ENCODE assay signal across 8 mouse cellular contexts in the genomic region with DNA sequence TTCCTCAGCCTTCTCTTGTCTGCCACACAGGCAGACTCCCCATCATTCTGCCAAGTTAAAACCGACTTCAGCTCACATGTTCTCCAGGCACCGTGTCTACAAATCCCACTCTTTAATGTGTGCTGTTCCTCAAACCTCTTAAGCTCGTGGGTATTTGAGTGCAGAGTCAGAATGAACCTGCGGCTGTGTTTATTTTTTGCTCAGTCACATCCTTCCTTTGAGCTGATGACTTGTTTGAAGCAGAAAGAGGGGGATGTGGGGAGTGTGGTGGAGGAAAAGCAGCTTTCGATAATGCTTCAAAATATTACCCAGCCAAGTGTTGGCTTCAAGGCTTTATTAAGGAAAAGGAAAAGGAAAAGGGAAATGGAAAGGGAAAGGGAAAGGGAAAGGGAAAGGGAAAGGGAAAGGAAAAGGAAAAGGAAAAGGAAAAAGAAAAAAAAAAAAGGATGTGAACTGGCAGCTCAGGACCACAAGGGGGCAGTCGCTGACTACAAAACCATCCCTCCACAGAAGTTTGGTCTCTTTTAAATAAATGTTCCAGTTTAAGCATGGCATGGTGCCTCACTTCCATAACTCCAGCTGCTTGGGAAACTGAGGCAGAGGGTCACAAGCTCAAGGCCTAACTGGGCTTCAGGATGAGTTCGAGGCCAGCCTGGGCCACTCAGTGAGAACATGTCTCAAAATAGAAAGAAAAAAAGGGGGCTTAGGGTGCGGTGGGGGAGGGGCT.
A peak's percentile ranks its signal among the peaks of the same experiment; 100 is the strongest.
DNase-seq lines count a peak whose midpoint lies in the region; ATAC-seq and TF ChIP-seq lines count a peak whose summit lies in the region.

No protein-coding gene starts in this region.

- H3K4me1 ChIP-seq in lung, embryonic 15.5 days: 0 out of 2 replicates have a peak, but pooled peaks cover 4% of the 10 kb centered on the region

- intact Hi-C loops in left cerebral cortex, adult 2 months (cut with DNase I): no loop called here
- intact Hi-C loops in left cerebral cortex, postnatal 10 days (cut with DNase I): loop anchor here (10.0 kb wide), 1 partner anchor 999 kb away; a partner anchor contains a TSS

- 0 out of 2 replicates have a peak overlapping the region, but pooled peaks have one; percentile 28 for H3K27ac ChIP-seq in left cerebral cortex, adult 2 months
- no peak overlapping the region for H3K27ac ChIP-seq in lung, embryonic 15.5 days

- DNase-seq in adrenal gland, adult 18-20 months (ENCODE audit: low spot score in 2 of 2): peak; percentile 6 to 22
- DNase-seq in adrenal gland, adult 2 months: no peak
- no peak for DNase-seq in left cerebral cortex, adult 2 months (ENCODE audit: extremely low spot score in 1 of 2, low spot score in 2 of 2)
- no peak for DNase-seq in left cerebral cortex, postnatal 10 days (ENCODE audit: extremely low spot score in 1 of 2, low spot score in 2 of 2)
- no peak for DNase-seq in urinary bladder, postnatal 14 days (ENCODE audit: low spot score)

- TF ChIP-seq CTCF in left cerebral cortex, adult 2 months (IDR thresholded peaks at IDR 0.05): peak; percentile 73

- 31% methylated on average over 8 of the region's 8 CpGs for whole genome bisulfite sequencing in lung, embryonic 15.5 days

- no peak overlapping the region for H3K4me3 ChIP-seq in left cerebral cortex, adult 2 months
- H3K4me3 ChIP-seq in lung, embryonic 15.5 days: no peak overlapping the region

- ATAC-seq in common myeloid progenitor, adult 5-6 weeks (replicated peaks; ENCODE audit: low read depth, poor library complexity, severe bottlenecking): peak; percentile 60
- ATAC-seq in lung, embryonic 15.5 days (ENCODE audit: borderline replicate concordance, extremely low read depth, low FRiP score, low TSS enrichment): 0 out of 2 replicates have a peak, but pooled peaks have one; percentile 19
- no peak for ATAC-seq in frontal cortex, adult (ENCODE audit: low TSS enrichment)

- H3K4me2 ChIP-seq in lung, embryonic 15.5 days: no peak overlapping the region

- no peaks in the 10 kb centered on the region for H3K9me3 ChIP-seq in lung, embryonic 15.5 days

- H3K9ac ChIP-seq in lung, embryonic 15.5 days: no peak overlapping the region

- H3K36me3 ChIP-seq in lung, embryonic 15.5 days: no peaks in the 10 kb centered on the region

- H3K27me3 ChIP-seq in lung, embryonic 15.5 days: no peaks in the 10 kb centered on the region; the same call in 1 of the 2 replicates

Comparison
In these comparisons a context has a peak if more than half of its experiments do, and no peak if none do; other contexts are left out.
1. DNase-seq: peak in adrenal gland, adult 18-20 months (2 of 2); none in adrenal gland, adult 2 months (single experiment), left cerebral cortex, adult 2 months (0 of 2), left cerebral cortex, postnatal 10 days (0 of 2) and urinary bladder, postnatal 14 days (single experiment).